Mouse (Mus musculus): Measurements from ENCODE around the gene Timp4. TPM values are rescaled to one million over a fixed set of nuclear protein-coding genes. Genes with fewer than 3 reads are reported as not detected.
A peak's percentile ranks its signal among the peaks of the same experiment; 100 is the strongest.

Gene Timp4
- polyA plus RNA-seq, 1 experiment from 2014 or later: 0.20 TPM

DNA sequence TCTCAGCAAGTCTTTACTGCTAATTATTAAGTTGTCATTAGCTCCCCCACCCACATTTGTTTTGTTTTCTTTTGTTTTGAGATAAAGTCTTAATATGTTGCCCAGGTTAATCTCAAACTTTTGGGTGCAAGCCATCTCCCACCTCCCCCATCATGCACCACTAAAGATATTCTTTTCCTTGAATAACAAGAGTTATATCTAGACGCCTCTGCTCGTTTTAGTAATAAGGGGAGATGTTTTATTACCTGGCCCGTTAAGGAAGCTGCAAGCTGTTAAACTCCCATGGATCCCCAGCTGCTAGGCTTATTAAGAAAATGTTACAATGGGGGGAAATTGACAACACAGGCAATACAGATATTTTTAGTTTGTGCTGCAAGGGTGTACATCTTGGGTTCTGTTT, 21.4 kb downstream of the Timp4 start:
- H3K4me2 ChIP-seq: no peak overlapping the region
- H3K9me3 ChIP-seq: no peaks in the 10 kb centered on the region
- no peak overlapping the region for H3K9ac ChIP-seq
- no peak overlapping the region for H3K4me3 ChIP-seq
- no peak for ATAC-seq (ENCODE audit: insufficient number of reproducible peaks, insufficient read depth, low FRiP score, low TSS enrichment, low read depth)
- no peaks in the 10 kb centered on the region for H3K36me3 ChIP-seq
- no peak overlapping the region for H3K27ac ChIP-seq
- peaks cover 2% of the 10 kb centered on the region; the same call in 1 of the 2 replicates for H3K27me3 ChIP-seq
- H3K4me1 ChIP-seq: no peaks in the 10 kb centered on the region
- 83% methylated on average over 3 of the region's 3 CpGs for WGBS

DNA sequence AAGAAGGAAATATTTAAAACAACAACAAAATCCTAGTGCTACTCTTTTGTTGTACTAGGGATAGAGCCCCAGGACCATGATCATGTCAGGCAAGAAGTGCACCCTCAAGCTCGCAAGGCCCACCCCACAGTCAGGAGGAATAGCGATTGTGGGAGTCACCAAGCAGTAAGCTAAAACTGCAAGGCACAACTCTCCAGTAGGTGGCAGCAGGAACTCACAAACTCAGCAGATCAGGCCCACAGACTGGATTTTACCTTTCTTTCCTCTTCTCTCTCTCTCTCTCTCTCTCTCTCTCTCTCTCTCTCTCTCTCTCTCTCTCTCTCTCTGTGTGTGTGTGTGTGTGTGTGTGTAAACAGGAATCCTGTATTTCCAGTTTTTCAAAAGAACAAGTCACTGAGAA, 24.5 kb downstream of the Timp4 start:
- 0 out of 2 replicates have a peak, but pooled peaks have one; percentile 26 for ATAC-seq (ENCODE audit: insufficient number of reproducible peaks, insufficient read depth, low FRiP score, low TSS enrichment, low read depth)
- WGBS: 4% methylated on average over 2 of the region's 2 CpGs
- H3K27ac ChIP-seq: no peak overlapping the region
- no peak overlapping the region for H3K9ac ChIP-seq
- peaks cover 15% of the 10 kb centered on the region for H3K4me1 ChIP-seq
- H3K27me3 ChIP-seq: no peaks in the 10 kb centered on the region
- no peaks in the 10 kb centered on the region for H3K9me3 ChIP-seq
- no peaks in the 10 kb centered on the region for H3K36me3 ChIP-seq
- H3K4me3 ChIP-seq: no peak overlapping the region
- H3K4me2 ChIP-seq: no peak overlapping the region

DNA sequence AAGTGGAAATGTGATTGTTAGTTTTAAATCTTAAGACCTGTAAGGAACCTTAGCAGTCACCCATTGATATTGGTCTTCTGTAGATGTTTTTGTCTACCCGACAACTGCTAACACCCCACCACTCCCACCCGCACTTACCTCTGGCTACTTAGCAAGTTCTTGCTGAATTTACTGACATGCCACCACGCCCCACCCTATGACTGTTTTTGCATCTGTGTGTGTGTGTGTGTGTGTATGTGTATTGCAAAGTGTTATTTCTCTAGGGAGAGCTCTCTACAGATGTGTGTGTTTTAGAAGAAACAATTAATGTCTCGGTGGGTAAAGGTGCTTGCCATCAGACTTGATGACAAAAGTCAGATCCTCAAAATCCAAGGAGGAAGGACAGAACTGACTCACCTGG, 25.0 kb downstream of the Timp4 start, which contains the start of gene Gm17482:
Gene Gm17482 (plus strand): TSS at position 301 of the 400 bp plus-strand sequence.
- Histone ChIP-seq H3K27me3 (no peaks in the 10 kb centered on the region), H3K4me2 (no peak within 1 kb of the TSS), H3K4me3 (no peak within 1 kb of the TSS), H3K4me1 (peaks cover 15% of the 10 kb centered on the region), H3K9me3 (no peaks in the 10 kb centered on the region), H3K27ac (peak within 1 kb of the TSS; percentile 16; the same call in 1 of the 2 replicates), H3K36me3 (no peaks in the 10 kb centered on the region), H3K9ac (no peak within 1 kb of the TSS)
- WGBS: 73% methylated on average over 4 of the region's 4 CpGs
- no peak for ATAC-seq (ENCODE audit: insufficient number of reproducible peaks, insufficient read depth, low FRiP score, low TSS enrichment, low read depth)

DNA sequence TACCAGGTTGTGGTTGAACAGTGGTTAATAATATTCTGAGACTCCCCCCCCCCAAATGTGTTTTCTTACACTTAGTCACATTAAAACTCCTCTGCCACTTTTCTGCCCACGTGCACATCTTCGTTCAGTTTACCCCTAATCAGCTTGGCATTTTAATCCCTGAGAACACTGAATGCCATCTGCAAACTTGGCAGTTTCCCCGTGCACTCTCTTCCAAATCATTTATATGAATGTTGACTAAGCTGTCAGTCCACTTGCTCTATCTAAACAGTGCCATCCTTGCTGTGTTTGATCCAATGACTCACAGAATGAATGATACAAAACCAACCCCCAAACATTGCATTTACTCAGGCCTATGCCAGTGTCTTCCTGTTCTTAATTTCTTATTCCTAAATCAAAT, 26.5 kb downstream of the Timp4 start:
- Histone ChIP-seq H3K9ac (no peak overlapping the region), H3K36me3 (no peaks in the 10 kb centered on the region), H3K27ac (no peak overlapping the region), H3K27me3 (no peaks in the 10 kb centered on the region; the same call in 1 of the 2 replicates), H3K4me1 (peaks cover 15% of the 10 kb centered on the region), H3K9me3 (no peaks in the 10 kb centered on the region), H3K4me2 (no peak overlapping the region), H3K4me3 (no peak overlapping the region)
- 54% methylated on average over 3 of the region's 3 CpGs for WGBS
- ATAC-seq (ENCODE audit: insufficient number of reproducible peaks, insufficient read depth, low FRiP score, low TSS enrichment, low read depth): no peak

DNA sequence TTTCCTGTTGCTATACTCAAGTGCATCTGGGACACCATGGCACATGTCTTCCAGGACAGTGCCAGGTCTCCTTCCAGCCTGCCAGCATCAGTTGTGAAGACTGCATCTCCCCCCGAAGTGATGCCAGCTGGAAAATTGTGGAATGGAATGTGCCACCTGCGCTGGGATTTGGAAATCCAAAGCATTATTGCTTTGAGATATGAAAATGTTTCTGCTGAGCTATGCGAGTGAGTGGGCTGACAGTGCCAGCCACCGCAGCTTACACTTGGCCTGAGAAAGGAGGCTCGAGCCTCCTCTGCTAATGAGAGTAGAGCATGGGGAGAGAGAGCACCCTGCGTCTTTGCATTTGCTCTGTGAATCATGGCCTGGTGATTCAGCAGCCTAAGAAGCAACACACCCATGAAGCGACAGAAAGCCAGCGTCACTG, 30.8 kb downstream of the Timp4 start:
- Histone ChIP-seq H3K9ac (no peak overlapping the region), H3K27me3 (no peaks in the 10 kb centered on the region; the same call in 1 of the 2 replicates), H3K36me3 (no peaks in the 10 kb centered on the region), H3K9me3 (no peaks in the 10 kb centered on the region), H3K4me3 (no peak overlapping the region), H3K4me1 (peaks cover 15% of the 10 kb centered on the region), H3K27ac (no peak overlapping the region), H3K4me2 (no peak overlapping the region)
- ATAC-seq (ENCODE audit: insufficient number of reproducible peaks, insufficient read depth, low FRiP score, low TSS enrichment, low read depth): no peak
- WGBS: 82% methylated on average over 8 of the region's 8 CpGs

DNA sequence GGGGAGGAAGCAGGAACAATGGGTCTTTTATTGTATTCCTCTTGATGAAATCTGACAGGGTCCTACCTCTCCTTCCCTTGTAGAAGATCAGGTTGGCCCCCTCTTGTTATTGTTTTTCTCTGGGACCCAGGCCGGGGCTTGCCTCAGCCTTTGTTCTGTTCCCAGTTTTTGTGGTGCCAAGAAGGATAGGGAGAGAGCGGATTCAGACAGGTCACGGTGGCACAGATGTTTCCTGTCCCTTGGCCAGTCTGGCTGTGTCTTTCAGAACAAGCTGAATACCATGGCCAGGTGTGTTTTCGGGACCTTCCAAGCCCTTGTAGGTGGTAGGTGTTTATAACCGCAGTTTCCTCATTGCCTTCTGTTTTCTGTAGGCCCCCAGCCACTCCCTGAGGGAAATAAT, 38.9 kb downstream of the Timp4 start:
- WGBS: 43% methylated on average over 5 of the region's 5 CpGs
- H3K4me1 ChIP-seq: no peaks in the 10 kb centered on the region
- no peak overlapping the region for H3K27ac ChIP-seq
- H3K4me3 ChIP-seq: no peak overlapping the region
- H3K4me2 ChIP-seq: no peak overlapping the region
- no peak for ATAC-seq (ENCODE audit: insufficient number of reproducible peaks, insufficient read depth, low FRiP score, low TSS enrichment, low read depth)
- no peak overlapping the region for H3K9ac ChIP-seq
- no peaks in the 10 kb centered on the region for H3K9me3 ChIP-seq
- no peaks in the 10 kb centered on the region for H3K27me3 ChIP-seq
- H3K36me3 ChIP-seq: no peaks in the 10 kb centered on the region

DNA sequence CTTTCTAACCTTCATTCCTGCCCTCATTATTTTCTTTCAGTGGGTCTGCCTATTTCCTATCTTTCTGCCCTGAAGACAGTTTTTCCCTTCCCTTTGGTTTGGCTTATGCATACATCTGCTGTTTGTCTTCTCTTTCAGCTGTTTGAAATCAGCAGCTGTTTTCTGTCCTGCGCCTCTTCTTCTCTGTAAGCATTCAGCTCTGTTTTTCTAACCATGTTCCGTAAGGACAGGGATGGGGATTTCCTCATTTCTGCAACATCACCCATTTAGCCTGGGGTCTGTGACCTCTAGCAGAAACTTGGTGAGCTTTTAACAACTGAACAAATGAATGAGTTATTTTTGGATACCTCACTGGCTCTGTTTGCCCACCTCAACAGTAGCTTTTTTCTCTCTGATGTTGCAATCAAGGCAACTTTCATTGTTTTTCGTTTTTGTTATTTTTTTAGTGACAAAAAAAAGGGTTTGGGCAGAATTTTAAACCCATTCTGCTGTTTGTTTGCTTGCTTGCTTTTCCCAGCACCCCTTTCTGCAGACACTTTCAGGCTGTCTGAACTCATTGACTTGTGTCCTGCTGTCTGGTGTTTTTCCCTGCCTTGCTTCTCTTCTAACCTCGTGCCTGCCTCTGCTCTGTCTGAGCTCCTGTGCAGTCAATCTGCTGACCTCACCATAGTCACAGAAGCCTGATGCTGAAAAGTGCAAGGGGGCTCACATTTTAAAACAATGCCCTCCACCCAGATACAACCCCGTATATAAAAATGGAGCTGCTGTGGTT, 39.7 kb downstream of the Timp4 start:
- H3K27ac ChIP-seq: no peak overlapping the region
- no peaks in the 10 kb centered on the region for H3K27me3 ChIP-seq
- H3K9me3 ChIP-seq: no peaks in the 10 kb centered on the region
- WGBS: 44% methylated on average over 5 of the region's 5 CpGs
- no peak overlapping the region for H3K4me3 ChIP-seq
- H3K36me3 ChIP-seq: no peaks in the 10 kb centered on the region
- no peak overlapping the region for H3K9ac ChIP-seq
- H3K4me2 ChIP-seq: no peak overlapping the region
- ATAC-seq (ENCODE audit: insufficient number of reproducible peaks, insufficient read depth, low FRiP score, low TSS enrichment, low read depth): no peak
- no peaks in the 10 kb centered on the region for H3K4me1 ChIP-seq

DNA sequence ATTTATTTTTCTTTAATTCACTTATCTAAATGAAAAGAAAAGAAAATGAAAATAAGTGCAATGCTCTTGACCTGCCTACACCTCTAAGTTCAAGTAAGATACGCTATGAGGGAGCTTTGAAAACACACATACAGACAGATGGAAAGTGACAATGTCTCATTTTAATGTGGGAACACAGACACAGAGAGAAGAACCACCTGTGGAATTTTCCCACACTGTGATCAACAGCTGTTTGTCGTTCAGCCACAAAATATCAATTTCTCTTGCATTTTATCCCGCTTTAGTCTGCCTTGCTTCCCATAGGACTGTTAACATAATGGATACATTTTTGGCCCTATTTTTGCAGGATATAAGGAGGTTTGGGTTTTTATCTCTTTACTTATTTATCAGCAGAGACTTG, 41.2 kb downstream of the Timp4 start:
- ATAC-seq (ENCODE audit: insufficient number of reproducible peaks, insufficient read depth, low FRiP score, low TSS enrichment, low read depth): no peak
- H3K4me3 ChIP-seq: no peak overlapping the region
- WGBS: 59% methylated on average over 3 of the region's 3 CpGs
- H3K27ac ChIP-seq: no peak overlapping the region
- H3K4me2 ChIP-seq: no peak overlapping the region
- no peaks in the 10 kb centered on the region for H3K27me3 ChIP-seq
- H3K36me3 ChIP-seq: no peaks in the 10 kb centered on the region
- no peaks in the 10 kb centered on the region for H3K9me3 ChIP-seq
- H3K4me1 ChIP-seq: no peaks in the 10 kb centered on the region
- no peak overlapping the region for H3K9ac ChIP-seq

DNA sequence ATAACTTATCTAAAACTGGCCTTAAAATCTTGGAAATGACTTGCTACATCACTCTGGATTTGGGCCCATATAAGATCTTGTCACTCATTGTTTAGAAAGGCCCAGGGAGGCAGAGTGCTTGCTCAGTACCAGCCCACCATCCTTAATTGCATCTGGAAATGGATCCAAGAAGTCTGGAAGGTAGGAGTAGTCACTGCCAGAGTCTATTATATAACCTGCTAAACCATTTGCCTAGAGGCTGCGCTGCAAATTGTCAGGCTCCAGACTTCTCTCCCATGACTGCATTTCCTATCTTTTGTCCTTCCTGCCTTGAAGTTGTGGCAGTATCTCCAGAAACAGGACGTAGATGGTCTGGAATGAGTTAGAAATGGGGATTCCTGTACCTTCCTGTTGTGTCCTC, 41.8 kb downstream of the Timp4 start:
- H3K4me1 ChIP-seq: no peaks in the 10 kb centered on the region
- no peak overlapping the region for H3K4me2 ChIP-seq
- 52% methylated on average over 2 of the region's 2 CpGs for WGBS
- no peak overlapping the region for H3K4me3 ChIP-seq
- H3K9me3 ChIP-seq: no peaks in the 10 kb centered on the region
- H3K27me3 ChIP-seq: no peaks in the 10 kb centered on the region
- H3K9ac ChIP-seq: no peak overlapping the region
- no peak overlapping the region for H3K27ac ChIP-seq
- no peaks in the 10 kb centered on the region for H3K36me3 ChIP-seq
- no peak for ATAC-seq (ENCODE audit: insufficient number of reproducible peaks, insufficient read depth, low FRiP score, low TSS enrichment, low read depth)

DNA sequence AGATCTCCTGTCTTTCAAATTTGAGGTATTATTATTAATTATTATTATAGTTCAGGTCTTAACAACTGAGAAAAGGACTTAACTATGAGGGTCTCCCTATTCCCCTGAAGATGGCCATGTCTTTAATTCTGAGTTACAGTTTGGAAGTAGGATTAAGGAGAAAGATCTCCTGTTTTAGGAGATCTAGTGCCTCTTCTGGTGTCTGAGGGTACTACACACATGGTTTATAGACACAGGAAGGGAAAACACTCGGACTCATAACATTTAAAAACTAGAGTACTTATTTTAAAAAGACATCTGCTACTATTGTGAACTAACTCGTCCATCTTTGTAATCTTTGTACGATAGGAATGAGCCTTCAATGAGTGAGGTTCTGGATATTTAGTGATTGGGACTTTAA, 49.0 kb downstream of the Timp4 start:
- Histone ChIP-seq H3K4me1 (no peaks in the 10 kb centered on the region), H3K36me3 (no peaks in the 10 kb centered on the region), H3K9ac (no peak overlapping the region), H3K27ac (no peak overlapping the region), H3K27me3 (no peaks in the 10 kb centered on the region), H3K9me3 (no peaks in the 10 kb centered on the region), H3K4me3 (no peak overlapping the region), H3K4me2 (no peak overlapping the region)
- 69% methylated on average over 3 of the region's 3 CpGs for WGBS
- no peak for ATAC-seq (ENCODE audit: insufficient number of reproducible peaks, insufficient read depth, low FRiP score, low TSS enrichment, low read depth)

DNA sequence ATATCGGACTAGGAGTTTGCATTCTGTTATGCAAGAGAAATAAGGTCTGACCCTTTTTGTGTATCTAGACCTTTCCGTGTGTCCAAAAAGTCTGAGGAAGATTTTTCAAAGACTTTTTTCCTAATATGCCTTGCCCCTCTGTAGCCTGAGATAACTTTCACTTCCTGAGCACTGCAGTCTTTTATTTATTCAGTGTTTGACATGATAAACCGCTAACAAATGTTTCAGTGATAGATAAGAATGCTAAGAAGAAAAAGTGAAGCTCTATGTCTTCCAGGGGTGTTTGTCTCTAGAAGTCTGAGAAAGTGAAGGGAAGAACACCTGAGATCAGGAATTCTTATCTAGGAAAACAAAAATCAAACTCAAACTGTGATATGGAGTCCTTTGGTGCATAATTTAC, 51.3 kb downstream of the Timp4 start:
- Histone ChIP-seq H3K36me3 (no peaks in the 10 kb centered on the region), H3K4me3 (no peak overlapping the region), H3K9ac (no peak overlapping the region), H3K27ac (no peak overlapping the region), H3K27me3 (no peaks in the 10 kb centered on the region), H3K9me3 (no peaks in the 10 kb centered on the region), H3K4me1 (no peaks in the 10 kb centered on the region), H3K4me2 (no peak overlapping the region)
- 85% methylated on average over 3 of the region's 3 CpGs for WGBS
- ATAC-seq (ENCODE audit: insufficient number of reproducible peaks, insufficient read depth, low FRiP score, low TSS enrichment, low read depth): no peak

Data from embryonic facial prominence, embryonic 13.5 days (tissue).